Mouse (Mus musculus): ENCODE measurements around the gene Nuak2. TPM values are rescaled to one million over a fixed set of nuclear protein-coding genes. Genes with fewer than 3 reads are reported as not detected.

Nuak2 gene
- polyA plus RNA-seq, 1 experiment from 2014 or later: 11.9 TPM

- H3K4me2 ChIP-seq (replicated peaks; ENCODE audit: low read depth, low read length): no peak overlapping the region
- DNase-seq (ENCODE audit: low spot score) (no peak), ATAC-seq (no peak)
- H3K27me3 ChIP-seq (replicated peaks; ENCODE audit: insufficient read depth, low read length): no peaks in the 10 kb centered on the region
- H3K9me3 ChIP-seq (ENCODE audit: low read length): no peaks in the 10 kb centered on the region
- H3K4me1 ChIP-seq (ENCODE audit: insufficient read depth, low read depth, low read length): no peaks in the 10 kb centered on the region
- H3K27ac ChIP-seq (ENCODE audit: low read length): no peak overlapping the region
- TF ChIP-seq EP300 (IDR thresholded peaks at IDR 0.05) (no peak), CTCF (IDR thresholded peaks at IDR 0.05) (no peak)
- H3K36me3 ChIP-seq (ENCODE audit: insufficient read depth, low read length): peaks cover 8% of the 10 kb centered on the region; the same call in 1 of the 2 replicates
- no peak overlapping the region for H3K9ac ChIP-seq (replicated peaks; ENCODE audit: low read depth)
- WGBS: 75% methylated on average over 3 of the region's 3 CpGs
- H3K4me3 ChIP-seq (ENCODE audit: low read depth, low read length): no peak overlapping the region
Measured at GRCm38 (mm10) chr1:132364388-132364787, 48.5 kb downstream of the Nuak2 start.

DNA sequence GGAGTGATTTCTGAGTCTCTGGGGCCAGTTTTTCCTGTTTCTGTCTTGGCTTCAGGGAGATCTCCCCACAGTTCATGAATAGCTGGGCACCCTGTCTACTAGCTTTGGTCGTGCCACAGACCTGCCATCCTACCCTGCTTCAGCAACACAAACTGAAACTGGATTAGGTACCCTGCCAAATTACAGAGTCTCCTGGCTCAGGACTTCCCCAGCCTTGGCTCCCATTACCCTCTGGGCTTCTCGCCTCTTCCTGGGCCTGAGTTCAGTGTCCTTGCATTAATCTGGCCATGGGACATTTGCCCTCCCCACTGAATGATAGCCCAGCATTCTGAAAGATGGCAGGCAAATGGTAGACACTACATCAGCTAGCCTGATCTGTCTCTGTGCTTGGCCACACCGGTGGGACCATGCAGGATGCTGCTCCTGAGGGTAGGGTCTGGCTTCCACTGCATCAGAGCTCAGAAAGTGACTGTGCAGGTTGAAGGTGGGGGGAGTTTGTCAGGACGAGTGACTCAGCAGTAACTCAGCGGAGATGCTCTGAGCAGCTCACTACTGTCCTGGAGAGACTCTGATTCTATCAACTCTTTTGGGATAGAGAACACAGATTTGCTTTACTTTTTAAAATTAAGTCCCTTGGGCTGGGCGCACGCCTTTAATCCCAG is 49.1 kb downstream of the Nuak2 start:
- H3K27me3 ChIP-seq (replicated peaks; ENCODE audit: insufficient read depth, low read length): no peaks in the 10 kb centered on the region
- no peaks in the 10 kb centered on the region for H3K9me3 ChIP-seq (ENCODE audit: low read length)
- H3K9ac ChIP-seq (replicated peaks; ENCODE audit: low read depth): no peak overlapping the region
- H3K27ac ChIP-seq (ENCODE audit: low read length): no peak overlapping the region
- no peak overlapping the region for H3K4me3 ChIP-seq (ENCODE audit: low read depth, low read length)
- DNase-seq (ENCODE audit: low spot score): no peak
- ATAC-seq: no peak
- TF ChIP-seq CTCF (IDR thresholded peaks at IDR 0.05): no peak
- H3K4me2 ChIP-seq (replicated peaks; ENCODE audit: low read depth, low read length): peak overlapping the region; percentile 14; the same call in 1 of the 2 replicates
- WGBS: 80% methylated on average over 7 of the region's 7 CpGs
- H3K4me1 ChIP-seq (ENCODE audit: insufficient read depth, low read depth, low read length): no peaks in the 10 kb centered on the region
- H3K36me3 ChIP-seq (ENCODE audit: insufficient read depth, low read length): peaks cover 8% of the 10 kb centered on the region; the same call in 1 of the 2 replicates

- 0 out of 2 replicates have a peak, but pooled peaks cover 4% of the 10 kb centered on the region for H3K36me3 ChIP-seq (ENCODE audit: insufficient read depth, low read length)
- no peak for DNase-seq (ENCODE audit: low spot score)
- 0 out of 2 replicates have a peak, but pooled peaks have one; percentile 8 for TF ChIP-seq CTCF (IDR thresholded peaks at IDR 0.05)
- TF ChIP-seq EP300 (IDR thresholded peaks at IDR 0.05): no peak
- 0 out of 2 replicates have a peak, but pooled peaks cover under 1% of the 10 kb centered on the region for H3K4me1 ChIP-seq (ENCODE audit: insufficient read depth, low read depth, low read length)
- no peaks in the 10 kb centered on the region for H3K27me3 ChIP-seq (replicated peaks; ENCODE audit: insufficient read depth, low read length)
- no peak overlapping the region for H3K27ac ChIP-seq (ENCODE audit: low read length)
- H3K9me3 ChIP-seq (ENCODE audit: low read length): no peaks in the 10 kb centered on the region
- H3K4me2 ChIP-seq (replicated peaks; ENCODE audit: low read depth, low read length): peak overlapping the region; percentile 35
- H3K9ac ChIP-seq (replicated peaks; ENCODE audit: low read depth): no peak overlapping the region
- no peak for ATAC-seq
- no peak overlapping the region for H3K4me3 ChIP-seq (ENCODE audit: low read depth, low read length)
- WGBS: 67% methylated on average over 4 of the region's 4 CpGs
Measured at GRCm38 (mm10) chr1:132365645-132366044, 49.7 kb downstream of the Nuak2 start.

DNA sequence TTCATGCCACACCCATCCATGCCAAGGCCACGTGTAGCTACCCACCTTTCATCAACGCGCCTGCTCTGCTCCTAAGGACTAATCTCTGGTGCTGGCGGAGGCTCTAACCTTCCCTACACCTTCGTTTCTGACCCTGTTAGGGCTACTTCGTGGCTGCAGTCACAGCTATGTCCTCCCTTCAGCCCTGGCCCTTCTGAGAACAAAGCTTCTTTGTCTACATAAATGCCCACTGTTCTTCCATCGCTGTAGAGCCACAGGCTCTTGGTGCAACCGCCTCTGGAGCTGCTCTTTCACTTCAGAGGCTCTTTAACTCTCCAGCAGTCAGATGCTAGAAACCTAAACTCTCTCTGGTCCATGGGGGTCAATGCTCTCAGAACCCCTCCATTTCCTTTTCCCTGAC is 50.3 kb downstream of the Nuak2 start:
- no peak overlapping the region for H3K27ac ChIP-seq (ENCODE audit: low read length)
- H3K4me1 ChIP-seq (ENCODE audit: insufficient read depth, low read depth, low read length): peaks cover 7% of the 10 kb centered on the region; the same call in 1 of the 2 replicates
- H3K27me3 ChIP-seq (replicated peaks; ENCODE audit: insufficient read depth, low read length): no peaks in the 10 kb centered on the region
- DNase-seq (ENCODE audit: low spot score) (no peak), ATAC-seq (no peak)
- TF ChIP-seq CTCF (IDR thresholded peaks at IDR 0.05) (no peak), EP300 (IDR thresholded peaks at IDR 0.05) (no peak)
- H3K9me3 ChIP-seq (ENCODE audit: low read length): no peaks in the 10 kb centered on the region
- H3K36me3 ChIP-seq (ENCODE audit: insufficient read depth, low read length): no peaks in the 10 kb centered on the region
- H3K4me3 ChIP-seq (ENCODE audit: low read depth, low read length): no peak overlapping the region
- no peak overlapping the region for H3K9ac ChIP-seq (replicated peaks; ENCODE audit: low read depth)
- H3K4me2 ChIP-seq (replicated peaks; ENCODE audit: low read depth, low read length): peak overlapping the region; percentile 35
- WGBS: 66% methylated on average over 8 of the region's 8 CpGs

- Histone ChIP-seq H3K4me2 (replicated peaks; ENCODE audit: low read depth, low read length) (peak overlapping the region; percentile 35), H3K4me3 (ENCODE audit: low read depth, low read length) (peak overlapping the region; percentile 19; the same call in 1 of the 2 replicates), H3K36me3 (ENCODE audit: insufficient read depth, low read length) (no peaks in the 10 kb centered on the region), H3K9me3 (ENCODE audit: low read length) (no peaks in the 10 kb centered on the region), H3K27me3 (replicated peaks; ENCODE audit: insufficient read depth, low read length) (no peaks in the 10 kb centered on the region), H3K27ac (ENCODE audit: low read length) (no peak overlapping the region), H3K4me1 (ENCODE audit: insufficient read depth, low read depth, low read length) (peaks cover 14% of the 10 kb centered on the region), H3K9ac (replicated peaks; ENCODE audit: low read depth) (no peak overlapping the region)
- ATAC-seq (no peak), DNase-seq (ENCODE audit: low spot score) (no peak)
- TF ChIP-seq EP300 (IDR thresholded peaks at IDR 0.05): no peak
- no peak for TF ChIP-seq CTCF (IDR thresholded peaks at IDR 0.05)
- 86% methylated on average over 6 of the region's 6 CpGs for WGBS
Measured at GRCm38 (mm10) chr1:132366937-132367336, 51.0 kb downstream of the Nuak2 start.

DNA sequence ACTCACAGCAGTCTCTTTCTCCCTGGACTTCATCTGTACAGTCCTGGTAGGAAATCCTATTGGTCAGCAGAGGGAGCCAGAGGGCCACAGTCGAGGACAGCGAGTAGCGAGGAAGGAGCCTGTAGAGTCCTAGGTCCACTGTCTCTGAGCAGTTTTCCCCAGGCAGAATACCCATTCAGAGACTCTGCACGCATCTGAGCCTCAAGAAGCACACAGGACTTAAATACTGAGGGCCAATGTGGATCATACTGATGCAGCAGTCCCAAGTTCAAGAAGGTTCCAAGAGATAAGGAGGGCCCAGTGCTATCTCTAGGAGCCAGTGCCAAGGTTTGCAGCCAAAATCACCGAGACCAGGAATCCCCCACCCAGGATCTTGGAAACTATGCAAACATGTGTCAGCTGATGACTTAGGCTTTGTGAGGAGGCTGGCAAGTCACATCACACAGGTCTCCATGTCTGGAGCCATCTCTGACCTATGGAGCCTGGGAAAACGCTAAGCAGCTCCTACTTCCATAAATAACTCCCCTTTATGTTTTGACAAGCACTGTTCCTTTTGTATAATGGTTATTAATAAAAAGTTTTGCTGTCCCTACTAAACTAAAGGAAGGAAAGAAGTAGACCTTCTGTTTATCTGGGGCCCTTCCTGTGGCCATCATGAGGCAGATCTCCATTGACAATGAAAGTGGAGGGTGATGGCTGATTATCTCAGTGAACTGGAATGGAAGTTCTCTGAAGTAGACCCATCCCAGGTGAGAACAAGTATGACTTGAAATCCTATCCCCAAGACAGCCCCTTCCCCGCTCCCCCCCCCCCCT is 52.0 kb downstream of the Nuak2 start:
- Histone ChIP-seq H3K4me2 (replicated peaks; ENCODE audit: low read depth, low read length) (peak overlapping the region; percentile 35; the same call in 1 of the 2 replicates), H3K4me1 (ENCODE audit: insufficient read depth, low read depth, low read length) (peaks cover 21% of the 10 kb centered on the region), H3K27ac (ENCODE audit: low read length) (no peak overlapping the region), H3K9me3 (ENCODE audit: low read length) (no peaks in the 10 kb centered on the region), H3K27me3 (replicated peaks; ENCODE audit: insufficient read depth, low read length) (no peaks in the 10 kb centered on the region), H3K36me3 (ENCODE audit: insufficient read depth, low read length) (no peaks in the 10 kb centered on the region), H3K4me3 (ENCODE audit: low read depth, low read length) (no peak overlapping the region), H3K9ac (replicated peaks; ENCODE audit: low read depth) (no peak overlapping the region)
- peak; percentile 94 for DNase-seq (ENCODE audit: low spot score)
- ATAC-seq: peak; percentile 66
- TF ChIP-seq EP300 (IDR thresholded peaks at IDR 0.05) (peak; percentile 85), CTCF (IDR thresholded peaks at IDR 0.05) (peak; percentile 98)
- WGBS: 22% methylated on average over 7 of the region's 7 CpGs
